Mouse (Mus musculus): Measurements from ENCODE around the gene Dhrs9. TPM values are rescaled to one million over a fixed set of nuclear protein-coding genes. Genes with fewer than 3 reads are reported as not detected.

The Dhrs9 gene
- polyA plus RNA-seq, 1 experiment = 0.20 TPM

DNA sequence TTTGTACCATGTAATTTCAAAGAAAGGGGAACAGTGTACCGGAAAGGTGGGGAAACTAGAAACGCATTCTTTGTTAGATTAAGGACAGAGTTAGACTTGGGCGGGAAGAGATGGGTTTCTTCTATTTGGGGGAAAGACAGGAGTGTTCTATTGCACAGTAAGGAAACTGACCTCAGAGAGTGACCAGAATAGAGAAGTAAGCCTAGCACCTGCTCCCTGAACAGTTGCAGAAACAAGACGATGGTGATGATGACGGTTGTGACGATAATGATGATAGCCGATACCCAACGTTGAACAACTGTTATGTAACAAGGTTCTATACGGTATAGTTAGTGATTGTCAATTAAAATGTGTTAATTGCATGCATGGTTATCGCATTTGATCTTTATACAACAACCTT is 34.3 kb downstream of the Dhrs9 start:
- no peaks in the 10 kb centered on the region for H3K27me3 ChIP-seq (ENCODE audit: control insufficient read depth, insufficient read depth, low read length)
- no peak overlapping the region for H3K4me3 ChIP-seq (ENCODE audit: extremely low read depth, insufficient read depth, insufficient read length)
- no peak for DNase-seq (ENCODE audit: low read depth in 1 of 2, low spot score in 2 of 2)
- no peaks in the 10 kb centered on the region for H3K36me3 ChIP-seq (ENCODE audit: control insufficient read depth, insufficient read depth, low read length)
- no peak overlapping the region for H3K27ac ChIP-seq (ENCODE audit: insufficient read depth, low read length)
- WGBS = 66% methylated on average over 10 of the region's 10 CpGs
- H3K4me1 ChIP-seq (ENCODE audit: control insufficient read depth, insufficient read depth, insufficient read length) = no peaks in the 10 kb centered on the region
- TF ChIP-seq CTCF (IDR thresholded peaks at IDR 0.05; ENCODE audit: extremely low read depth, insufficient read depth, insufficient read length, insufficient replicate concordance) = no peak
- TF ChIP-seq POLR2A (IDR thresholded peaks at IDR 0.05; ENCODE audit: low read depth, low read length) = no peak

DNA sequence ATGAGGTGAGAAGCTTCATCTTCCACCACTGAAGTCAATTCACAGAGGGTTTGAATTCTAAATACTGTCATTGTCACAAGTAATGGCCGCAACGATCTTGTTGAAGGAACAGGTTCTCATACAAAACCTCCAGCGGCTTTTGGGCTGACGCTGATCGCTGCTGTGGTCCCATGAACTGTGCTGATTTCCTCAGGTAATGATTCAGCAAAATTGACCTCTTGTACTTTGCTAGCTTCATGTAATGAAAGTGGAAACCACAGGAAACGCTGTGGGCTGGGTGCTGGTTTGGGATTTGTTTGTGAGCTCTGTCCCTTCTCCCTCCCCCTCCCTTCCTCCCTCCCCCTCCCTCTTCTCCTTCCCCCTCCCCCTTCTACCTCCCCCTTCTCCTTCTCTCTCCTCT is 34.8 kb downstream of the Dhrs9 start:
- H3K4me3 ChIP-seq (ENCODE audit: extremely low read depth, insufficient read depth, insufficient read length) = no peak overlapping the region
- no peaks in the 10 kb centered on the region for H3K27me3 ChIP-seq (ENCODE audit: control insufficient read depth, insufficient read depth, low read length)
- DNase-seq (ENCODE audit: low read depth in 1 of 2, low spot score in 2 of 2) = no peak
- TF ChIP-seq POLR2A (IDR thresholded peaks at IDR 0.05; ENCODE audit: low read depth, low read length) (no peak), CTCF (IDR thresholded peaks at IDR 0.05; ENCODE audit: extremely low read depth, insufficient read depth, insufficient read length, insufficient replicate concordance) (no peak)
- H3K4me1 ChIP-seq (ENCODE audit: control insufficient read depth, insufficient read depth, insufficient read length) = no peaks in the 10 kb centered on the region
- no peak overlapping the region for H3K27ac ChIP-seq (ENCODE audit: insufficient read depth, low read length)
- no peaks in the 10 kb centered on the region for H3K36me3 ChIP-seq (ENCODE audit: control insufficient read depth, insufficient read depth, low read length)
- 3% methylated on average over 6 of the region's 6 CpGs for WGBS

DNA sequence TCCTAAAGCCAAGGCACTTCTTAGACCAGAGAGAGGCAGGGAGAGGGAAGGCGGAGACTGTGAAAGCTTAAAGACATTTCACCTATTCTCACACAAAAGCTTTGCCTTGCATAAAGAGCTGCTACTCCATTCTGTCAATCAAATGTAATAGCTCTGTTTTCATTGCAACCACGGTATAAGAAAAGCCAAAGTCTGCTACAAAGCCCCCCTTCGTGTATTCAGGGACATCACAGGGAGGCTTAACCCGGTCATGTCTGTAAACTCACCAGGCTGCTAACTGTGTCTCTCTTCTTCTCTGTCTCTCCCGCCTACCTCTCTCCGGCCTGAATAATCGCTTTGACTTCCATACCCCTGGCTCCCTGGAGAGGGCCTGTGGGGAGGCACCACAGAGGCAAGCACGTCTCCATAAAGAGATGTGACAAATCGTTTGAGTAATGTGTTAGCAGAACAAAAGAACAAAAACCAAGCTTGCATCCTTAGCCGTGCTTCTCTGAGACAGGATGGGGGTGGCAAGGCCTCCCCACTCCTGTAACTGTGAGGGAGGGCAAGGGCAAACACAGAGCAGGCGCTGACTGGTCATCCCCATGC is 38.1 kb downstream of the Dhrs9 start:
- Histone ChIP-seq H3K4me3 (ENCODE audit: extremely low read depth, insufficient read depth, insufficient read length) (no peak overlapping the region), H3K27ac (ENCODE audit: insufficient read depth, low read length) (no peak overlapping the region), H3K4me1 (ENCODE audit: control insufficient read depth, insufficient read depth, insufficient read length) (no peaks in the 10 kb centered on the region), H3K36me3 (ENCODE audit: control insufficient read depth, insufficient read depth, low read length) (no peaks in the 10 kb centered on the region), H3K27me3 (ENCODE audit: control insufficient read depth, insufficient read depth, low read length) (no peaks in the 10 kb centered on the region)
- 69% methylated on average over 11 of the region's 11 CpGs for WGBS
- DNase-seq (ENCODE audit: low read depth in 1 of 2, low spot score in 2 of 2) = no peak
- TF ChIP-seq CTCF (IDR thresholded peaks at IDR 0.05; ENCODE audit: extremely low read depth, insufficient read depth, insufficient read length, insufficient replicate concordance) = no peak
- no peak for TF ChIP-seq POLR2A (IDR thresholded peaks at IDR 0.05; ENCODE audit: low read depth, low read length)

DNA sequence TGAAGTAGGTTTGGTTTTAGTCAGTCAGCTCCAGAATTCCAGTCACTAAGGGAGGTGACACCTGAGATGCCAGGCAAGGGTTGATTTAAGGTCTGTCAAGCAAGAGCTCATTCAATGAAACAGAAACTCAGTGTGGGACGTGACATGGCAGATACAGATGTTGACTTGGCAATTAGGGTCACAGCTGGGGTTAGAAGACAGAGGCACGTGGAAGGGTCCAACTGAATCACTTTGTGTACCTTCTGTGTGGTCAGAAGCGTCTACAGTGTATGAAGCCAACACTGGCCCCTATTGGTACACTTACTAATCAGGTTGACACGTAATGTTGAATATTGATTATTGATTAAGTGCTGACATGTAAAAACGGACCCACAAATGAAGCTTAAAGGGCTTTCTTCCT is 44.6 kb downstream of the Dhrs9 start:
- no peak for DNase-seq (ENCODE audit: low read depth in 1 of 2, low spot score in 2 of 2)
- no peaks in the 10 kb centered on the region for H3K27me3 ChIP-seq (ENCODE audit: control insufficient read depth, insufficient read depth, low read length)
- no peaks in the 10 kb centered on the region for H3K4me1 ChIP-seq (ENCODE audit: control insufficient read depth, insufficient read depth, insufficient read length)
- no peak for TF ChIP-seq CTCF (IDR thresholded peaks at IDR 0.05; ENCODE audit: extremely low read depth, insufficient read depth, insufficient read length, insufficient replicate concordance)
- TF ChIP-seq POLR2A (IDR thresholded peaks at IDR 0.05; ENCODE audit: low read depth, low read length) = no peak
- no peaks in the 10 kb centered on the region for H3K36me3 ChIP-seq (ENCODE audit: control insufficient read depth, insufficient read depth, low read length)
- H3K4me3 ChIP-seq (ENCODE audit: extremely low read depth, insufficient read depth, insufficient read length) = no peak overlapping the region
- no peak overlapping the region for H3K27ac ChIP-seq (ENCODE audit: insufficient read depth, low read length)
- WGBS = 79% methylated on average over 5 of the region's 5 CpGs

DNA sequence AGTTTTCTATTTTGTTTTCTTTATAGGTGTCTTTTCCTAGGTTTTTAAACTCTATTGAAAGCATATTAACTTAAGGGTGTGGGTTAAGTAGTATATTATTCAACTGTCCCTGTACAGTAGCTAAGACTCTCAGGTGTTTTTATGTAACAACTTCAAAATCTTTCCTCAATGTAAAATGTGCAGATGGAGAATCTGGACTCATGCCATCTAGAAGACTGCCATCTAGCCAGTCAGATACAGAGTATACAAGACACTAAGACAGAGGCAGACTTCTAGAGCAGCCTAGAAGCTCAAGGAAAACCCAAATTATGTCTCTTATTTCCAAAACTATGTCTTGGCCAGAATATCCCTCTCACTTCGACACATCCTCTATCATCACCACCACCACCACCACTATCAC is 45.8 kb downstream of the Dhrs9 start:
- WGBS = 94% methylated on average over 1 of the region's 1 CpGs
- TF ChIP-seq CTCF (IDR thresholded peaks at IDR 0.05; ENCODE audit: extremely low read depth, insufficient read depth, insufficient read length, insufficient replicate concordance) (no peak), POLR2A (IDR thresholded peaks at IDR 0.05; ENCODE audit: low read depth, low read length) (no peak)
- no peak overlapping the region for H3K4me3 ChIP-seq (ENCODE audit: extremely low read depth, insufficient read depth, insufficient read length)

DNA sequence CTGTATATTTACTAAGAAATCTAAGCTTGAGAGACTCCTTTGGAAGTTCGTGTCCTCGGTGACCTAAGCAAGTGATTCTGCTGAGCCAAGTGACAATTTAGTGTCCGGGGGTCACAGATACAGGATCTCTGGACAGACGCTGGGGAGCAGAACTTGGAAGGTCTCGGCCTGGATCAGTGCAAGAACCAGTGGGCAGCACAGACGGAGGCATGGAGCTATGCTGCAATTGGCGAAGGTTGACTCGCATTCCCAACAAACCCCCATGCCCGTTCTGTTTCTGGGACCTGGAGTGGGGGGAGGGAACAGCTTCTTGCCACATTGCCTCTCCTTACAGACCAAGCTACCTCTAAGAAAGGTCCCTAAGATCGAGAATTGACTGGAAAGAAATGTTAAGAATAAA is 46.9 kb downstream of the Dhrs9 start:
- Histone ChIP-seq H3K27me3 (ENCODE audit: control insufficient read depth, insufficient read depth, low read length) (no peaks in the 10 kb centered on the region), H3K4me1 (ENCODE audit: control insufficient read depth, insufficient read depth, insufficient read length) (no peaks in the 10 kb centered on the region), H3K36me3 (ENCODE audit: control insufficient read depth, insufficient read depth, low read length) (no peaks in the 10 kb centered on the region), H3K27ac (ENCODE audit: insufficient read depth, low read length) (no peak overlapping the region), H3K4me3 (ENCODE audit: extremely low read depth, insufficient read depth, insufficient read length) (no peak overlapping the region)
- DNase-seq (ENCODE audit: low read depth in 1 of 2, low spot score in 2 of 2) = no peak
- 89% methylated on average over 10 of the region's 10 CpGs for WGBS
- no peak for TF ChIP-seq CTCF (IDR thresholded peaks at IDR 0.05; ENCODE audit: extremely low read depth, insufficient read depth, insufficient read length, insufficient replicate concordance)
- TF ChIP-seq POLR2A (IDR thresholded peaks at IDR 0.05; ENCODE audit: low read depth, low read length) = no peak

More for the DNA sequence above, 45.8 kb downstream of the Dhrs9 start:
- H3K4me1 ChIP-seq (ENCODE audit: control insufficient read depth, insufficient read depth, insufficient read length) = no peaks in the 10 kb centered on the region
- H3K27ac ChIP-seq (ENCODE audit: insufficient read depth, low read length) = no peak overlapping the region
- DNase-seq (ENCODE audit: low read depth in 1 of 2, low spot score in 2 of 2) = no peak
- H3K27me3 ChIP-seq (ENCODE audit: control insufficient read depth, insufficient read depth, low read length) = no peaks in the 10 kb centered on the region
- H3K36me3 ChIP-seq (ENCODE audit: control insufficient read depth, insufficient read depth, low read length) = no peaks in the 10 kb centered on the region

DNA sequence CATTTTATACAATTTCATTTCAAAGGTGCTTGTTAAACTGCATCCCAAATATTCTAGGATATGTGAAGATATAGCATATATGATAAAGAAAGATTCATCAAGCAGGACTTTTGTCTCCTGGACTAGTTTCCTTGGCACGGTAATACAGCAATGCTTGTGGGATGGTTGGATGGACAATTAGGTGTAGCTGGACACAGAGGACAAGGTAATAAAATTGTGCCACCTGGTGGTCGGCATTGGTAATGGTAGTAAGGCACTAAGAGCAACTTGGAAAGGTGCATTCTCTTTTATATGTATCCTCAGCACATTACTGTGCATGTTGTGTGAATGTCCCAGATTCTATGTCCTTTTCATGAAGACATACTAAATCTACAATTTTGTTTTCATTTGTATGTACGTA is 47.9 kb downstream of the Dhrs9 start:
- no peaks in the 10 kb centered on the region for H3K4me1 ChIP-seq (ENCODE audit: control insufficient read depth, insufficient read depth, insufficient read length)
- H3K27me3 ChIP-seq (ENCODE audit: control insufficient read depth, insufficient read depth, low read length) = no peaks in the 10 kb centered on the region
- no peaks in the 10 kb centered on the region for H3K36me3 ChIP-seq (ENCODE audit: control insufficient read depth, insufficient read depth, low read length)
- no peak overlapping the region for H3K27ac ChIP-seq (ENCODE audit: insufficient read depth, low read length)
- no peak overlapping the region for H3K4me3 ChIP-seq (ENCODE audit: extremely low read depth, insufficient read depth, insufficient read length)
- DNase-seq (ENCODE audit: low read depth in 1 of 2, low spot score in 2 of 2) = peak in 1 of 2 experiments; percentile 36
- WGBS = 33% methylated on average over 3 of the region's 3 CpGs
- TF ChIP-seq POLR2A (IDR thresholded peaks at IDR 0.05; ENCODE audit: low read depth, low read length) (no peak), CTCF (IDR thresholded peaks at IDR 0.05; ENCODE audit: extremely low read depth, insufficient read depth, insufficient read length, insufficient replicate concordance) (no peak)
